Mouse (Mus musculus) brown adipose tissue, adult 24 weeks (tissue): ENCODE results near the gene Olfr1370. TPM values are rescaled to one million over a fixed set of nuclear protein-coding genes. Genes with fewer than 3 reads are reported as not detected.

Experiments
- polyA plus RNA-seq: library from polyadenylated mRNA; stranded (reverse); fragments of >200 nt; gene quantifications from 2 replicates; pipeline ENCODE4 v1.2.4, GENCODE M21; 2012; ENCODE audit not compliant: missing spikeins, insufficient read depth, insufficient read length

The Olfr1370 gene
- polyA plus RNA-seq, 1 experiment, result not detected

Other genes with a start within 250 kb of the Olfr1370 start
- not detected in 2 replicates for gene Olfr1369-ps1, start 36.5 kb upstream of the Olfr1370 start, polyA plus RNA-seq
- gene Olfr263, start 54.7 kb upstream of the Olfr1370 start, polyA plus RNA-seq, result not detected in 2 replicates
- not detected in 2 replicates for gene Olfr1368, start 70.9 kb upstream of the Olfr1370 start, polyA plus RNA-seq
- gene Trim27, start 104.5 kb upstream of the Olfr1370 start, polyA plus RNA-seq, result 9.1 and 14.4 TPM in 2 replicates
- not detected in 2 replicates for gene Gpx5, start 217.8 kb upstream of the Olfr1370 start, polyA plus RNA-seq
- gene Gpx6, start 237.2 kb upstream of the Olfr1370 start, polyA plus RNA-seq, result not detected in 2 replicates